Mouse (Mus musculus): ENCODE measurements around the gene Gm21954. TPM values are rescaled to one million over a fixed set of nuclear protein-coding genes. Genes with fewer than 3 reads are reported as not detected.

The Gm21954 gene
- polyA plus RNA-seq, 1 experiment from 2014 or later, result not detected

GRCm38 (mm10) chr3:55494348-55494747 lies 22.3 kb upstream of the Gm21954 start:
- Histone ChIP-seq H3K27me3 (no peaks in the 10 kb centered on the region; the same call in 1 of the 2 replicates), H3K4me2 (no peak overlapping the region), H3K9me3 (no peaks in the 10 kb centered on the region), H3K36me3 (no peaks in the 10 kb centered on the region), H3K4me1 (peaks cover 22% of the 10 kb centered on the region), H3K4me3 (no peak overlapping the region), H3K27ac (no peak overlapping the region), H3K9ac (no peak overlapping the region)
- 30% methylated on average over 4 of the region's 4 CpGs for WGBS
- ATAC-seq (ENCODE audit: insufficient number of reproducible peaks, low FRiP score, low TSS enrichment, low read depth), result no peak

- no peak overlapping the region for H3K27ac ChIP-seq
- 35% methylated on average over 6 of the region's 6 CpGs for WGBS
- H3K4me2 ChIP-seq, result no peak overlapping the region
- no peaks in the 10 kb centered on the region; the same call in 1 of the 2 replicates for H3K27me3 ChIP-seq
- H3K9ac ChIP-seq, result no peak overlapping the region
- no peak for ATAC-seq (ENCODE audit: insufficient number of reproducible peaks, low FRiP score, low TSS enrichment, low read depth)
- no peaks in the 10 kb centered on the region for H3K9me3 ChIP-seq
- no peak overlapping the region for H3K4me3 ChIP-seq
- peaks cover 19% of the 10 kb centered on the region for H3K4me1 ChIP-seq
- no peaks in the 10 kb centered on the region for H3K36me3 ChIP-seq
Observed at GRCm38 (mm10) chr3:55492021-55492420, 20.0 kb upstream of the Gm21954 start.

- WGBS, result 75% methylated on average over 12 of the region's 12 CpGs
- H3K4me1 ChIP-seq, result no peaks in the 10 kb centered on the region
- no peak for ATAC-seq (ENCODE audit: insufficient number of reproducible peaks, low FRiP score, low TSS enrichment, low read depth)
- no peak overlapping the region for H3K4me3 ChIP-seq
- no peak overlapping the region for H3K27ac ChIP-seq
- H3K36me3 ChIP-seq, result no peaks in the 10 kb centered on the region
- H3K4me2 ChIP-seq, result no peak overlapping the region
- H3K9me3 ChIP-seq, result no peaks in the 10 kb centered on the region
- no peaks in the 10 kb centered on the region; the same call in 1 of the 2 replicates for H3K27me3 ChIP-seq
- no peak overlapping the region for H3K9ac ChIP-seq
Observed at GRCm38 (mm10) chr3:55489231-55489990, 17.4 kb upstream of the Gm21954 start.

- no peak for ATAC-seq (ENCODE audit: insufficient number of reproducible peaks, low FRiP score, low TSS enrichment, low read depth)
- Histone ChIP-seq H3K27me3 (no peaks in the 10 kb centered on the region), H3K4me1 (peaks cover 13% of the 10 kb centered on the region), H3K9ac (no peak overlapping the region), H3K27ac (no peak overlapping the region), H3K9me3 (no peaks in the 10 kb centered on the region), H3K36me3 (no peaks in the 10 kb centered on the region), H3K4me3 (no peak overlapping the region), H3K4me2 (no peak overlapping the region)
- 32% methylated on average over 4 of the region's 4 CpGs for WGBS
Observed at GRCm38 (mm10) chr3:55483328-55483727, 11.3 kb upstream of the Gm21954 start.

- Histone ChIP-seq H3K27me3 (no peaks in the 10 kb centered on the region), H3K9ac (no peak overlapping the region), H3K36me3 (no peaks in the 10 kb centered on the region), H3K9me3 (no peaks in the 10 kb centered on the region), H3K4me2 (no peak overlapping the region), H3K4me1 (peaks cover 13% of the 10 kb centered on the region), H3K27ac (no peak overlapping the region), H3K4me3 (no peak overlapping the region)
- no peak for ATAC-seq (ENCODE audit: insufficient number of reproducible peaks, low FRiP score, low TSS enrichment, low read depth)
- WGBS, result 56% methylated on average over 1 of the region's 1 CpGs
Observed at GRCm38 (mm10) chr3:55481140-55481539, 9.1 kb upstream of the Gm21954 start.

- H3K4me1 ChIP-seq, result peaks cover 13% of the 10 kb centered on the region
- no peak overlapping the region for H3K4me3 ChIP-seq
- no peak for ATAC-seq (ENCODE audit: insufficient number of reproducible peaks, low FRiP score, low TSS enrichment, low read depth)
- no peaks in the 10 kb centered on the region for H3K36me3 ChIP-seq
- no peak overlapping the region for H3K9ac ChIP-seq
- H3K27ac ChIP-seq, result 0 out of 2 replicates have a peak overlapping the region, but pooled peaks have one; percentile 7
- H3K4me2 ChIP-seq, result no peak overlapping the region
- H3K27me3 ChIP-seq, result no peaks in the 10 kb centered on the region
- H3K9me3 ChIP-seq, result no peaks in the 10 kb centered on the region
- WGBS, result 15% methylated on average over 4 of the region's 4 CpGs
Observed at GRCm38 (mm10) chr3:55479306-55479705, 7.3 kb upstream of the Gm21954 start.

GRCm38 (mm10) chr3:55476694-55477093 lies 4.7 kb upstream of the Gm21954 start:
- Histone ChIP-seq H3K4me2 (no peak overlapping the region), H3K9me3 (no peaks in the 10 kb centered on the region)

GRCm38 (mm10) chr3:55473146-55473545 lies 1.1 kb upstream of the Gm21954 start:
- H3K4me1 ChIP-seq, result 0 out of 2 replicates have a peak, but pooled peaks cover 3% of the 10 kb centered on the region
- no peak overlapping the region for H3K9ac ChIP-seq
- no peak for ATAC-seq (ENCODE audit: insufficient number of reproducible peaks, low FRiP score, low TSS enrichment, low read depth)
- H3K36me3 ChIP-seq, result no peaks in the 10 kb centered on the region
- WGBS, result 37% methylated on average over 6 of the region's 6 CpGs
- H3K27ac ChIP-seq, result no peak overlapping the region
- H3K27me3 ChIP-seq, result no peaks in the 10 kb centered on the region
- no peaks in the 10 kb centered on the region for H3K9me3 ChIP-seq
- no peak overlapping the region for H3K4me2 ChIP-seq
- H3K4me3 ChIP-seq, result no peak overlapping the region

More at GRCm38 (mm10) chr3:55476694-55477093, 4.7 kb upstream of the Gm21954 start:
- 91% methylated on average over 7 of the region's 7 CpGs for WGBS
- peaks cover 16% of the 10 kb centered on the region for H3K4me1 ChIP-seq
- H3K4me3 ChIP-seq, result no peak overlapping the region
- H3K27me3 ChIP-seq, result no peaks in the 10 kb centered on the region
- H3K9ac ChIP-seq, result no peak overlapping the region
- no peaks in the 10 kb centered on the region for H3K36me3 ChIP-seq
- H3K27ac ChIP-seq, result no peak overlapping the region
- ATAC-seq (ENCODE audit: insufficient number of reproducible peaks, low FRiP score, low TSS enrichment, low read depth), result no peak

- Histone ChIP-seq H3K27ac (no peak overlapping the region), H3K27me3 (no peaks in the 10 kb centered on the region), H3K4me3 (no peak overlapping the region), H3K9me3 (no peaks in the 10 kb centered on the region), H3K36me3 (no peaks in the 10 kb centered on the region), H3K4me2 (no peak overlapping the region), H3K9ac (no peak overlapping the region), H3K4me1 (peaks cover 8% of the 10 kb centered on the region; the same call in 1 of the 2 replicates)
- ATAC-seq (ENCODE audit: insufficient number of reproducible peaks, low FRiP score, low TSS enrichment, low read depth), result no peak
- WGBS, result 83% methylated on average over 9 of the region's 9 CpGs
Observed at GRCm38 (mm10) chr3:55466348-55466747, 5.7 kb downstream of the Gm21954 start.

- no peak for ATAC-seq (ENCODE audit: insufficient number of reproducible peaks, low FRiP score, low TSS enrichment, low read depth)
- no peaks in the 10 kb centered on the region for H3K27me3 ChIP-seq
- H3K4me3 ChIP-seq, result no peak overlapping the region
- peaks cover 8% of the 10 kb centered on the region; the same call in 1 of the 2 replicates for H3K4me1 ChIP-seq
- no peak overlapping the region for H3K4me2 ChIP-seq
- H3K9ac ChIP-seq, result no peak overlapping the region
- H3K27ac ChIP-seq, result no peak overlapping the region
- no peaks in the 10 kb centered on the region for H3K9me3 ChIP-seq
- WGBS, result 80% methylated on average over 8 of the region's 8 CpGs
- H3K36me3 ChIP-seq, result no peaks in the 10 kb centered on the region
Observed at GRCm38 (mm10) chr3:55465785-55466184, 6.2 kb downstream of the Gm21954 start.

- Histone ChIP-seq H3K4me3 (no peak overlapping the region), H3K9ac (no peak overlapping the region), H3K9me3 (no peaks in the 10 kb centered on the region), H3K27ac (no peak overlapping the region), H3K4me2 (no peak overlapping the region), H3K4me1 (peaks cover 8% of the 10 kb centered on the region; the same call in 1 of the 2 replicates), H3K36me3 (no peaks in the 10 kb centered on the region), H3K27me3 (no peaks in the 10 kb centered on the region)
- ATAC-seq (ENCODE audit: insufficient number of reproducible peaks, low FRiP score, low TSS enrichment, low read depth), result no peak
- WGBS, result 59% methylated on average over 3 of the region's 3 CpGs
Observed at GRCm38 (mm10) chr3:55464226-55464625, 7.8 kb downstream of the Gm21954 start.

GRCm38 (mm10) chr3:55462904-55463668 lies 8.9 kb downstream of the Gm21954 start:
- ATAC-seq (ENCODE audit: insufficient number of reproducible peaks, low FRiP score, low TSS enrichment, low read depth), result no peak
- Histone ChIP-seq H3K4me2 (no peak overlapping the region), H3K27ac (no peak overlapping the region)

More at GRCm38 (mm10) chr3:55462904-55463668, 8.9 kb downstream of the Gm21954 start:
- no peaks in the 10 kb centered on the region for H3K36me3 ChIP-seq
- H3K4me3 ChIP-seq, result no peak overlapping the region
- H3K9ac ChIP-seq, result no peak overlapping the region
- 86% methylated on average over 4 of the region's 4 CpGs for WGBS
- no peaks in the 10 kb centered on the region for H3K9me3 ChIP-seq
- peaks cover 8% of the 10 kb centered on the region; the same call in 1 of the 2 replicates for H3K4me1 ChIP-seq
- H3K27me3 ChIP-seq, result no peaks in the 10 kb centered on the region

Data from limb, embryonic 15.5 days (tissue).